10 mouse cellular contexts compared by ENCODE assay signal in the genomic region with DNA sequence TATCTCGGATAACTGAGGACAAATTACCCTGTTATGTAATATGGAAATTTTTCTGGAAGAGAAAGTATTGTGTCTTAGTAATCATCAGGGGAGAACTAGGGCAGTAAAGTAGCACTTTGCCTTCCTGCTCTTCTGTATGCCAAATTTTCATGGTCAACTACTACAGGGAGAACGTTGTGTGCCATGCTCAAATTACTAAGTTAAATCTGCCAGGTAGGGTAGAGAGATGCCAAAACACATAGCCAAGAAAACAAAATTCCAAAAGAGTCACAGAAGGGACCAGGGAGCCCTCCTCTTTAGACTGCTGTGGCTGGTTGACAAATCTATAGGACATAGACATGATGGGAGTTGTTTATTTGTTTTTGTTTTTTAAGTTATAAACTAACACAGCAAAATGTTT.
"Had no signal": no experiment of that assay in that cellular context is flagged by ENCODE, and none has a peak within 500 bp of the region (broad histone marks: within the 10 kb centered on the region; RNA-seq: fewer than 3 reads in every experiment).

No protein-coding gene starts in this region.

- DNase-seq: liver, postnatal 0 days; lung, adult 2 months; lung, postnatal 4 days; midbrain, embryonic 14.5 days; retina, postnatal 1 day; right cerebral cortex, adult 18-20 months; spleen, adult 18-20 months; thymus, adult 18-20 months; thymus, postnatal 14 days; thymus, postnatal 36 days had no signal
